Mouse (Mus musculus): ENCODE results near the gene Dab1. TPM values are rescaled to one million over a fixed set of nuclear protein-coding genes. Genes with fewer than 3 reads are reported as not detected.

Gene Dab1
- polyA plus RNA-seq, 1 experiment from 2014 or later = 41.3 TPM

DNA sequence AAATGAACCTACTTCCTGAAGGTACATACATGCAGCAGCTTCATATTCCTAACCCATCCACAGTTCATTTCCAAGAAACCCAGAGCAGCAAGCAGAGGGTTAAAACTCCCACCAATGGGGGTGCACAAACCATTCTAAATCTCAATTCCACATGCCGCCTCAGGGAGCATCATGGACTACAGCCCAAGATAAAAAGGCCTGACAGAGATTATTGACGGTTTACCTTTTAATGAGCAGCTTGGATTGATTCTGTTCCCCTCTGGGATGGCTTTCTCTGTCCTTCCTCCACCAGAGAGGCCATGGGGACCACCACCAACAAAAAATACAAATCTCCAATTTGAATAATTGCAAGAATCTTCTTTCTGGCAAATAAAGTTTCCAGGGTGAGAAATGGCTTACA, 407.7 kb downstream of the Dab1 start:
- Histone ChIP-seq H3K9ac (no peak overlapping the region), H3K4me2 (replicated peaks) (no peak overlapping the region), H3K9me3 (no peaks in the 10 kb centered on the region), H3K27ac (no peak overlapping the region), H3K4me3 (no peak overlapping the region), H3K36me3 (no peaks in the 10 kb centered on the region), H3K4me1 (no peaks in the 10 kb centered on the region), H3K27me3 (replicated peaks) (no peaks in the 10 kb centered on the region)
- 35% methylated on average over 2 of the region's 2 CpGs for WGBS
- ATAC-seq (ENCODE audit: low FRiP score, low read depth) = no peak

DNA sequence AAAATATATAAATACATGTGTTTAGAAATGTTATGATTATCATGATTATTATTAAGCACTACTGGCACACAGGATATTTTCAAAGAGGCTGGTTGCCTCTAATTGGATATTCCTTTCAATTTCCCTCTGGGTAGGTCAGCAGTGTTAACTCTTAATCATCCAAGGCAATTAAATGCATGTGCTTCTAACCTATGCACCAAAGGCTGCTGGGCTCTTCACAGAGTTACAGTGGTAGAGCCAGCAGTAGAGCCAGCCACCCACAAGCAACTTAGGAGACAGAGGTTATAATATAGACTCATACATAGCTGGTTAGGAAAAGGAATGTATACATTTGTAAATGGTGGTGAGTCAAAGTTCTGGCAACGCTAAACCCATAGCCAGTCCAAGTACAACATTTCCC, 408.1 kb downstream of the Dab1 start:
- no peaks in the 10 kb centered on the region for H3K9me3 ChIP-seq
- no peak overlapping the region for H3K9ac ChIP-seq
- WGBS = 84% methylated on average over 1 of the region's 1 CpGs
- H3K27me3 ChIP-seq (replicated peaks) = no peaks in the 10 kb centered on the region
- H3K4me2 ChIP-seq (replicated peaks) = no peak overlapping the region
- no peak overlapping the region for H3K4me3 ChIP-seq
- H3K27ac ChIP-seq = no peak overlapping the region
- H3K4me1 ChIP-seq = no peaks in the 10 kb centered on the region
- ATAC-seq (ENCODE audit: low FRiP score, low read depth) = no peak
- H3K36me3 ChIP-seq = no peaks in the 10 kb centered on the region

DNA sequence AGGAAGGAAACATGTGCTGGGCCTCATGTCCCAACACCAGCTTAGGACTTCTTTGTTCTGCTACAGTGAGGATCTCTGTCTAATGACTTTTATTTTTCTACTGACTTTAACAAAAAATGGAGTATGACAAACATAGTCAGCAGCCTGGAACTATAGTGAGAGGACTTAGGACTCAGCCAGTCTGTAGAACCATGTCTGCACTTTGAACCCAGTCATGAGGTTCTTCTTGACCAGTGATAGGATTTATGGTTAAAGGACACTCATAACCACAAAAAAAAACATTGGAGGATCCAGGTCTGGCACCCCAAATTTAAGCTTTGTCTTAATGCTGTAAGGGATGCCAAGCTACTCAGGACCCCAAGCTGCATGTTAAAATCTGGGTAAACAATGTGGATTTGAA, 416.9 kb downstream of the Dab1 start:
- ATAC-seq (ENCODE audit: low FRiP score, low read depth) = no peak
- no peak overlapping the region for H3K9ac ChIP-seq
- no peak overlapping the region for H3K4me2 ChIP-seq (replicated peaks)
- H3K4me3 ChIP-seq = no peak overlapping the region
- H3K27ac ChIP-seq = no peak overlapping the region
- H3K36me3 ChIP-seq = no peaks in the 10 kb centered on the region
- no peaks in the 10 kb centered on the region for H3K4me1 ChIP-seq
- H3K9me3 ChIP-seq = no peaks in the 10 kb centered on the region
- no peaks in the 10 kb centered on the region for H3K27me3 ChIP-seq (replicated peaks)

DNA sequence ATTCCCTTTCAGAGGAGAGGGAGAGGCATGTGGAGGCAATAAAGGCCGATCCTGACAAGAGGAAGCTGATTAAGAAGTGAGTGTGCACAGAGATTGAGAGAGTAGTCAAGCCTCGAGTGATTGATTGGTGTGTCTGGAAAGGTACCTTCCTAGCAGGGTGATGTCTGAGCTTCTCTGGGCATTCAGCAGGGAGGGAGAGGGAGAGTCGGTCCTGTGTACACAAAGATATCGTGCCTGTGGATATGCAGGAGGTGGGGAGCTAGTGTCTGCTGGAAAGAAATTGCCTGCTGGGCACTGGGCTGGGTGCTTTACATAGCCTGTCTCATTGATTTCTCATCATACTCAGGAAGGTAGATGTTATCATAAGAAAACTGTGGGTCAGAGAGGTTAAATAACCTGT, 420.4 kb downstream of the Dab1 start:
- Histone ChIP-seq H3K27ac (no peak overlapping the region), H3K9ac (no peak overlapping the region), H3K27me3 (replicated peaks) (no peaks in the 10 kb centered on the region), H3K4me3 (no peak overlapping the region), H3K4me1 (no peaks in the 10 kb centered on the region), H3K36me3 (no peaks in the 10 kb centered on the region), H3K4me2 (replicated peaks) (no peak overlapping the region), H3K9me3 (no peaks in the 10 kb centered on the region)
- ATAC-seq (ENCODE audit: low FRiP score, low read depth) = no peak
- 42% methylated on average over 4 of the region's 4 CpGs for WGBS

DNA sequence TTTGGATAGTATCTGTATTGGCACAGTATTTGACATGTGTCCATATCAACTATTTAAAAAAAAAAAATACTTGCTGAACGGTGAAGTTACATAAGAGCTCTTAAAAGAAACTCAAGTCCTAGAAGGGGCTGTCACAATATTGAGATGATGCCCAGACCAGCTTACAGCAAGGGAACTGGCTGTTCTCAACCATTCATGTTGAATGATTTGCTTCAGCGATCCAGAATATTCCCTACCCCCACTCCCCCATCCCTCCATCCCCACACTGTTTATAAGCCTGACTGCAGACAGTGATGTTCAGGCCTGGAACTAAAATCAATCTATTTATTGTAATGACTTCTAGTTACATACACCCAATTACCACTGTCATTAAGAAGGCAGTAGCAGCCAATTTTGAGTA, 424.3 kb downstream of the Dab1 start:
- Histone ChIP-seq H3K9me3 (no peaks in the 10 kb centered on the region), H3K9ac (no peak overlapping the region), H3K27me3 (replicated peaks) (no peaks in the 10 kb centered on the region), H3K4me1 (no peaks in the 10 kb centered on the region), H3K27ac (no peak overlapping the region), H3K36me3 (no peaks in the 10 kb centered on the region), H3K4me2 (replicated peaks) (no peak overlapping the region), H3K4me3 (no peak overlapping the region)
- no peak for ATAC-seq (ENCODE audit: low FRiP score, low read depth)
- 84% methylated on average over 2 of the region's 2 CpGs for WGBS

DNA sequence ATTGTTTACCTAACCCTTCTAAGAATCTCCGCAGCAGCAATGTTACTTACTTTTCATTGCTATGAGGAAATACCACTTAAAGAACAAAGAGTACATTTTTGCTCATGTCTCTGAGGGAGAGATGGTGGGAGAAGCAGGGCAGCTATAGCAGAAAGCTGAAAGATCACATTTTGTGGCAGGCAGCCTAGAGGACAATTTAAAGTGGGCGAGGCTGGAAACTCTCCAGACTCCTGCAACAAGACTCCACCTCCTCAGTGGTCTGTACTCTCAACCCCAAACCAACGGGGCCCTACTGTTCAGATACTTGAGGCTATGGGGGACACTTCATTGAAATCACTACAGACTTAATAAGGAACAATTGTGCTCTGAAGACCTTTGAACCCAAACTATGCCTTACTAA, 425.5 kb downstream of the Dab1 start:
- Histone ChIP-seq H3K4me1 (no peaks in the 10 kb centered on the region), H3K9ac (no peak overlapping the region), H3K36me3 (no peaks in the 10 kb centered on the region), H3K27ac (no peak overlapping the region), H3K9me3 (no peaks in the 10 kb centered on the region), H3K4me3 (no peak overlapping the region), H3K27me3 (replicated peaks) (no peaks in the 10 kb centered on the region), H3K4me2 (replicated peaks) (no peak overlapping the region)
- ATAC-seq (ENCODE audit: low FRiP score, low read depth) = no peak
- WGBS = 49% methylated on average over 3 of the region's 3 CpGs

DNA sequence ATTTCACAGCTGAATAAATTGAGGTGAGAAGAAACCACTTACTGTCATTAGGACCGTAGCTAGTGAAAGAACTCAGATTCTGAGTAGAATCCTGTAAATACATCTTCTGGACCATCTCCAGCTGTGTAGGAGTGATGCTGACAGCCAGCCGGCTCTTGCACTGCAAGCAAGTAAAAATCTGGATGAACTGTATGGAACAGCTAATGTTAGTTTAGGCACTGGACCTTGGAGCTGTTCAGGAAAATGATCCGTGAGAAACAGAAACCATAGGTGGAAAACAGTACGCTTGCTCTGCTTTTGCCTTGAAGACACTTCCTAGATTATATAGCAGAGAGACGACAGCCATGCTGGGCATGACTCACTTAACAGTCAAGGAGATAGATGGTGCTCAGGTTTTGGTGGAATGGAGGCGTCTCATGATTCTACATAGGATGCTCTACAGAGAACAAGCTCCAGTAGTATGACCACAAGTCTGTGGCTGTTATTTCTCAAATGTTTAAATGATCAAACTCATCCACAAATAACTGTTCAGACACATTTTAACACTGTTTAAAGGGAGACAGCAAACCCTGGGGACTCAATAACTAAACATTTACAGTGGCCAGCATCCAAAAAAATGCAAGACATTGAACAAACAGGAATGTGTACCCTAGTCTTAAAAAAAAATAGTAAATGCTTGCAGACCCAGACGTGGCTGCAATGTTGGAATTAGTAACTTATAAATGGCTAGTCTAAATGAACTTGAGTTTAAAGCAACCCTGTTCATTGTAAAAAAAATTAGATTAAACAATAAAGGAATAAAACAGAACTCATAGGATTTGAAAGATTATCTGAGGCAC, 429.0 kb downstream of the Dab1 start:
- no peaks in the 10 kb centered on the region for H3K9me3 ChIP-seq
- no peaks in the 10 kb centered on the region for H3K36me3 ChIP-seq
- H3K4me3 ChIP-seq = no peak overlapping the region
- no peaks in the 10 kb centered on the region for H3K4me1 ChIP-seq
- no peak overlapping the region for H3K4me2 ChIP-seq (replicated peaks)
- H3K27ac ChIP-seq = no peak overlapping the region
- no peak overlapping the region for H3K9ac ChIP-seq
- no peaks in the 10 kb centered on the region for H3K27me3 ChIP-seq (replicated peaks)
- ATAC-seq (ENCODE audit: low FRiP score, low read depth) = no peak
- WGBS = 76% methylated on average over 7 of the region's 7 CpGs

DNA sequence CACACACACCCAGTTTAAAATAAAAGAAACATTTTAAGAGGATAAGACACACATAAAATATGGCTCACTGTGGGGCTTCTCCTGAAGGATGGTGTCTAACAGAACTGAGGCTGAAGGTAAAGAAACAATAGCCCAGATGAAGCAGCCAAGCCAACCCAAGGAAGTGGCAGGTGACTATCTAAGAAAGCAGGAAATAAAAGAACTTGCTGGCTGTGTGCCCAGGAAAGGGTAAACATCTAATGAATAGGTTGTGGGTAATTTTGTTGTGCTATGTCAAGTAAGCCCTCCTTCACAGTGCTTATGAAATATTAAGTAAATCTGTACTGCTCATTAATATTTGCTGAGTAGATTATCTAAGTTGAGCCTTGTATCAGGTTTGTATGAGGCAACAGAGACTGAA, 438.0 kb downstream of the Dab1 start:
- Histone ChIP-seq H3K27me3 (replicated peaks) (no peaks in the 10 kb centered on the region), H3K27ac (no peak overlapping the region), H3K9ac (no peak overlapping the region), H3K4me1 (no peaks in the 10 kb centered on the region), H3K36me3 (no peaks in the 10 kb centered on the region), H3K9me3 (no peaks in the 10 kb centered on the region), H3K4me2 (replicated peaks) (no peak overlapping the region), H3K4me3 (no peak overlapping the region)
- no peak for ATAC-seq (ENCODE audit: low FRiP score, low read depth)

DNA sequence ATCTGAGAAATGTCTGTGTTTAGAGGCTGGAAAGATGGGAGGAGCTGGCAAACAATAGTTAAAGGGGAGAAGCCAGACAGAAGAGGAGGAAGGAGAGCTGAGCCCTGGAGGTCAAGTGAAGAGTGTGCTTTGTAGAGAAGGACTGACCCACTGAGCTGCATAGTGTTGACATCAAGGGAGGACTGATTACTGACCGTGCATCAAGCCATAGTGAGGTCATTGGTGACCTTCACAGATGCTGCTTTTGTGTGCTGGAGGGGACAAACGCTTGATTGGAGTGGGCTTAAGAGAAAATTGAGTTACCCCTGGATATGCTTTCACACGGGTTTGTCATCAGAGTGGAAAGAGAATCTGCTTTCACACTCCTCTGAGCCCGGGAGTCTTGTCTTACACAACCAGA, 440.4 kb downstream of the Dab1 start:
- Histone ChIP-seq H3K27me3 (replicated peaks) (no peaks in the 10 kb centered on the region), H3K36me3 (no peaks in the 10 kb centered on the region), H3K27ac (no peak overlapping the region), H3K4me1 (no peaks in the 10 kb centered on the region), H3K9ac (no peak overlapping the region), H3K9me3 (no peaks in the 10 kb centered on the region), H3K4me3 (no peak overlapping the region), H3K4me2 (replicated peaks) (no peak overlapping the region)
- 54% methylated on average over 4 of the region's 4 CpGs for WGBS
- no peak for ATAC-seq (ENCODE audit: low FRiP score, low read depth)

DNA sequence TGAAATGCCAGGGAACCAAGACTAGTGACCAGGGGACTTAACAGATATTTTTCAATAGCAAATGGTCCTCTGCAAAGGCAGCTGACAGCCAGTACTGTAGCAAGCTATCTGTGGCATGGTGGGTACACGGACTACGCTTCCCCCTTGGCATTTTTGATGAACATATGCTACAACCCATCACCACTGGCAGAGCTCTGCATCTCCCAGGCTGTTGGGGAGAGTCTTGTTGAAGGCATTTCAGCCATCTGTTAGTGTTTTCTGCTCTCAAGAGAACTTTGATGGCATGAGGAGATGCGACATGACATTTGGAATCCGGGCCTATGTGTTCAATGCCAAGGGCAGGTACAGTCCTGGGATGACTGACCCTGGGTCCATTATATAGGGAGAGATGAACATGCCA, 443.2 kb downstream of the Dab1 start:
- WGBS = 92% methylated on average over 4 of the region's 4 CpGs

DNA sequence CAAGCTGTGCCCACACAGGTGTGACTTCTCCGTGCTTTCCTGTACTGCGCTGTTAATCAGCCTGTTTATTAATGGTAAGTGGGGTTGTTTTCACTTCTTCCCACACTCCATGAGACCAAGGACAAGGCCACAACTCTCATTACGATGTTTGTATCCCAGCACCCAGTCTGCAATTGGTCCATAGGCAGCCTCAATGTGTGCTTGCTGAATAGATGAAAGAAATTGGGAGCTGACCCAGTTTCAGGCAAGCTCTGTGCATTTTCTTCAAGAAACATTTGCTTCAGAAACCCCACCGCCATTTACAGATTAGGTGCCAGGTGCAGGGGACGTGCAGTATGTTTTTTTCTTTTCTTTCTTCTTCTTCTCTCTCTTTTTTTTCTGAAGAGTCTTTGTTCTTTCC, 447.7 kb downstream of the Dab1 start:
- H3K4me3 ChIP-seq = no peak overlapping the region
- ATAC-seq (ENCODE audit: low FRiP score, low read depth) = no peak
- H3K4me2 ChIP-seq (replicated peaks) = no peak overlapping the region
- no peaks in the 10 kb centered on the region for H3K4me1 ChIP-seq
- 84% methylated on average over 5 of the region's 5 CpGs for WGBS
- no peaks in the 10 kb centered on the region for H3K27me3 ChIP-seq (replicated peaks)
- H3K27ac ChIP-seq = no peak overlapping the region
- H3K9me3 ChIP-seq = no peaks in the 10 kb centered on the region
- H3K36me3 ChIP-seq = no peaks in the 10 kb centered on the region
- H3K9ac ChIP-seq = no peak overlapping the region

More for the DNA sequence above, 443.2 kb downstream of the Dab1 start:
- H3K4me1 ChIP-seq = no peaks in the 10 kb centered on the region
- H3K36me3 ChIP-seq = no peaks in the 10 kb centered on the region
- no peak overlapping the region for H3K27ac ChIP-seq
- H3K27me3 ChIP-seq (replicated peaks) = no peaks in the 10 kb centered on the region
- H3K4me2 ChIP-seq (replicated peaks) = no peak overlapping the region
- H3K9ac ChIP-seq = no peak overlapping the region
- H3K4me3 ChIP-seq = no peak overlapping the region
- no peak for ATAC-seq (ENCODE audit: low FRiP score, low read depth)
- no peaks in the 10 kb centered on the region for H3K9me3 ChIP-seq

DNA sequence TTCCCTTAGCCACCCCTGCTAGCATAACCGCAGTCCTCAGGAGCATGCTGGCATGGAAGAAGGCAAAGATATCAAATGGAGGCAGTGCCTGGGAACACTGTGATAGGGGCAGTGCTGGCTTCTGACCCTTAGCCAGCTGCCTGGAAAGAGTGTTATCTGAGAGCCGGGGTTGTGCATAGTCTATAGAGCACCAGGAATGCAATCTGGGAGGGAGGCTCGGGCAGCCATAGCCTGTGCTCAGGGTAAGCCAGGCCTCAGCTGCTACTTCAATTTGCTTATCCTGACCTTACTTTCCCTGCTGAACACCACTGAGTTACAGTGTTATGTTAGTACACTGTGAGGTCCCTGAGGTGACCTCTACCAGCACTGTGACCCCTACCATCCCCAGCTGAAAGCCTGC, 448.6 kb downstream of the Dab1 start:
- no peak overlapping the region for H3K4me2 ChIP-seq (replicated peaks)
- ATAC-seq (ENCODE audit: low FRiP score, low read depth) = no peak
- WGBS = 58% methylated on average over 3 of the region's 3 CpGs
- no peaks in the 10 kb centered on the region for H3K4me1 ChIP-seq
- no peaks in the 10 kb centered on the region for H3K27me3 ChIP-seq (replicated peaks)
- H3K36me3 ChIP-seq = no peaks in the 10 kb centered on the region
- no peak overlapping the region for H3K27ac ChIP-seq
- H3K9ac ChIP-seq = no peak overlapping the region
- H3K4me3 ChIP-seq = no peak overlapping the region
- no peaks in the 10 kb centered on the region for H3K9me3 ChIP-seq

DNA sequence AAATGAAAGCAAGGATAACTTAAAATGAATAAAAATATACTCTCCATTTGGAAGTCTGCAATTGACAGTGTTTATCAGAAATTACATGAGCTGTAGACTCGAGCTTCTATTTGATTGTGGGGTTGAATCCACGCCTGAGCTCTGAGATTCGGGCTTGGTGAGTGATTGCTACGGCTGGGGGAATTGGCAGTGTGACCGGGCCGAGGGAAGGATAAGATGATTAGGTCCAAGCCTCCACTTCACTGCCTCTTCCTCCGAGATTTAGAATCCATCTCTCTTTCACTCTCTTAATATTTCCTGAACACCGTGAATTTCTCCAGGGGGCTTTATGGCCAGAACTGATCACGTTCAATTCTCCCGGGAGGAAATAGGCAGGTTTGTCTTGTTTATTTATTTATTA, 452.1 kb downstream of the Dab1 start:
- no peak overlapping the region for H3K9ac ChIP-seq
- no peaks in the 10 kb centered on the region for H3K27me3 ChIP-seq (replicated peaks)
- H3K36me3 ChIP-seq = no peaks in the 10 kb centered on the region
- H3K4me3 ChIP-seq = no peak overlapping the region
- no peaks in the 10 kb centered on the region for H3K9me3 ChIP-seq
- H3K4me2 ChIP-seq (replicated peaks) = no peak overlapping the region
- 73% methylated on average over 10 of the region's 10 CpGs for WGBS
- 0 out of 2 replicates have a peak, but pooled peaks cover 3% of the 10 kb centered on the region for H3K4me1 ChIP-seq
- ATAC-seq (ENCODE audit: low FRiP score, low read depth) = no peak
- H3K27ac ChIP-seq = no peak overlapping the region

All from neural tube, embryonic 12.5 days (tissue).